Mouse (Mus musculus): ENCODE measurements around the gene St14.

St14 gene

GRCm38 (mm10) chr9:31127876-31128465, 3.7 kb downstream of the St14 start:
- ATAC-seq (ENCODE audit: insufficient number of reproducible peaks, low FRiP score, low TSS enrichment) = no peak

- ATAC-seq (ENCODE audit: insufficient number of reproducible peaks, low FRiP score, low TSS enrichment) = no peak
These were observed 5.6 kb downstream of the St14 start for GRCm38 (mm10) chr9:31126079-31126478.

GRCm38 (mm10) chr9:31122464-31123030, 9.1 kb downstream of the St14 start:
- no peak for ATAC-seq (ENCODE audit: insufficient number of reproducible peaks, low FRiP score, low TSS enrichment)

GRCm38 (mm10) chr9:31120533-31120915, 11.1 kb downstream of the St14 start:
- no peak for ATAC-seq (ENCODE audit: insufficient number of reproducible peaks, low FRiP score, low TSS enrichment)

GRCm38 (mm10) chr9:31119882-31120532, 11.6 kb downstream of the St14 start:
- ATAC-seq (ENCODE audit: insufficient number of reproducible peaks, low FRiP score, low TSS enrichment) = no peak

- ATAC-seq (ENCODE audit: insufficient number of reproducible peaks, low FRiP score, low TSS enrichment) = no peak
These were observed 12.2 kb downstream of the St14 start for GRCm38 (mm10) chr9:31119405-31119804.

- no peak for ATAC-seq (ENCODE audit: insufficient number of reproducible peaks, low FRiP score, low TSS enrichment)
These were observed 12.9 kb downstream of the St14 start for GRCm38 (mm10) chr9:31118520-31119298.

- no peak for ATAC-seq (ENCODE audit: insufficient number of reproducible peaks, low FRiP score, low TSS enrichment)
These were observed 14.2 kb downstream of the St14 start for GRCm38 (mm10) chr9:31117488-31117887.

- ATAC-seq (ENCODE audit: insufficient number of reproducible peaks, low FRiP score, low TSS enrichment) = no peak
These were observed 14.6 kb downstream of the St14 start for GRCm38 (mm10) chr9:31117088-31117487.

GRCm38 (mm10) chr9:31115586-31115985, 16.1 kb downstream of the St14 start:
- no peak for ATAC-seq (ENCODE audit: insufficient number of reproducible peaks, low FRiP score, low TSS enrichment)

- no peak for ATAC-seq (ENCODE audit: insufficient number of reproducible peaks, low FRiP score, low TSS enrichment)
These were observed 23.2 kb downstream of the St14 start for GRCm38 (mm10) chr9:31108464-31108863.

GRCm38 (mm10) chr9:31098118-31098517, 33.5 kb downstream of the St14 start:
- no peak for ATAC-seq (ENCODE audit: insufficient number of reproducible peaks, low FRiP score, low TSS enrichment)

- ATAC-seq (ENCODE audit: insufficient number of reproducible peaks, low FRiP score, low TSS enrichment) = no peak
These were observed 34.3 kb downstream of the St14 start for GRCm38 (mm10) chr9:31097088-31098082.

- ATAC-seq (ENCODE audit: insufficient number of reproducible peaks, low FRiP score, low TSS enrichment) = no peak
These were observed 38.8 kb downstream of the St14 start for GRCm38 (mm10) chr9:31092833-31093195.

- no peak for ATAC-seq (ENCODE audit: insufficient number of reproducible peaks, low FRiP score, low TSS enrichment)
These were observed 39.4 kb downstream of the St14 start for GRCm38 (mm10) chr9:31092111-31092832.

GRCm38 (mm10) chr9:31091162-31091581, 40.5 kb downstream of the St14 start:
- ATAC-seq (ENCODE audit: insufficient number of reproducible peaks, low FRiP score, low TSS enrichment) = peak; percentile 37; the same call in 1 of the 2 replicates

- ATAC-seq (ENCODE audit: insufficient number of reproducible peaks, low FRiP score, low TSS enrichment) = peak; percentile 46
These were observed 41.3 kb downstream of the St14 start for GRCm38 (mm10) chr9:31090081-31091023.

GRCm38 (mm10) chr9:31089541-31089940, 42.1 kb downstream of the St14 start:
- no peak for ATAC-seq (ENCODE audit: insufficient number of reproducible peaks, low FRiP score, low TSS enrichment)
